Mouse (Mus musculus) forelimb bud, embryonic 11.5 days (tissue): ENCODE measurements around the gene Sorcs3.

ENCODE experiments used
- DNase-seq: peaks from one replicate; pipeline ENCODE4 v3.0.0-alpha.2; 2012; ENCODE audit warnings: low read depth, low spot score

Gene Sorcs3

GRCm38 (mm10) chr19:48378006-48378540, 172.2 kb downstream of the Sorcs3 start:
- no peak for DNase-seq

GRCm38 (mm10) chr19:48391551-48391950, 185.7 kb downstream of the Sorcs3 start:
- DNase-seq = peak; percentile 10

- no peak for DNase-seq
Observed at GRCm38 (mm10) chr19:48404774-48405495, 199.1 kb downstream of the Sorcs3 start.

GRCm38 (mm10) chr19:48408221-48408620, 202.4 kb downstream of the Sorcs3 start:
- no peak for DNase-seq

- no peak for DNase-seq
Observed at GRCm38 (mm10) chr19:48411332-48411731, 205.5 kb downstream of the Sorcs3 start.

GRCm38 (mm10) chr19:48413836-48414235, 208.0 kb downstream of the Sorcs3 start:
- DNase-seq = peak; percentile 43

- no peak for DNase-seq
Observed at GRCm38 (mm10) chr19:48418356-48418755, 212.5 kb downstream of the Sorcs3 start.

GRCm38 (mm10) chr19:48429263-48429662, 223.4 kb downstream of the Sorcs3 start:
- DNase-seq = no peak

GRCm38 (mm10) chr19:48429755-48430154, 223.9 kb downstream of the Sorcs3 start:
- peak; percentile 29 for DNase-seq

GRCm38 (mm10) chr19:48430328-48430727, 224.5 kb downstream of the Sorcs3 start:
- DNase-seq = no peak

- no peak for DNase-seq
Observed at GRCm38 (mm10) chr19:48438450-48438849, 232.6 kb downstream of the Sorcs3 start.

GRCm38 (mm10) chr19:48461141-48461540, 255.3 kb downstream of the Sorcs3 start:
- DNase-seq = no peak

GRCm38 (mm10) chr19:48462426-48462825, 256.6 kb downstream of the Sorcs3 start:
- DNase-seq = no peak

- no peak for DNase-seq
Observed at GRCm38 (mm10) chr19:48463494-48463893, 257.7 kb downstream of the Sorcs3 start.

GRCm38 (mm10) chr19:48467471-48467870, 261.6 kb downstream of the Sorcs3 start:
- no peak for DNase-seq

- DNase-seq = no peak
Observed at GRCm38 (mm10) chr19:48469791-48470410, 264.1 kb downstream of the Sorcs3 start.

GRCm38 (mm10) chr19:48471927-48472326, 266.1 kb downstream of the Sorcs3 start:
- peak; percentile 40 for DNase-seq

- DNase-seq = peak; percentile 16
Observed at GRCm38 (mm10) chr19:48475784-48476410, 270.1 kb downstream of the Sorcs3 start.

- DNase-seq = no peak
Observed at GRCm38 (mm10) chr19:48478864-48479263, 273.0 kb downstream of the Sorcs3 start.

- no peak for DNase-seq
Observed at GRCm38 (mm10) chr19:48482946-48483345, 277.1 kb downstream of the Sorcs3 start.

GRCm38 (mm10) chr19:48491111-48491510, 285.3 kb downstream of the Sorcs3 start:
- no peak for DNase-seq

- no peak for DNase-seq
Observed at GRCm38 (mm10) chr19:48503896-48504620, 298.2 kb downstream of the Sorcs3 start.
